Mouse (Mus musculus): ENCODE data around the gene Jund.

- TF ChIP-seq POLR2A (IDR thresholded peaks at IDR 0.05; ENCODE audit: borderline replicate concordance, low read depth, low read length): no peak
- no peak for TF ChIP-seq CTCF (IDR thresholded peaks at IDR 0.05; ENCODE audit: low read depth, low read length)
These were observed 2.5 kb upstream of the Jund start for GRCm38 (mm10) chr8:70696019-70696885.

All from bone marrow macrophage, adult 2 months (primary cell).